Mouse (Mus musculus): ENCODE measurements at regions not wholly inside any gene's neighbourhood (a gene's known extent, or its start where the extent isn't known, plus 50 kb on each side); places are given as distances from the start of the nearest gene placed in this dataset.

- no peak for DNase-seq
These were observed 560.7 kb downstream of the Cdh9 start for GRCm38 (mm10) chr15:17289221-17289620.

All from cerebellum, postnatal 25 days (tissue).